Mouse (Mus musculus) G1E (cell line): Measurements from ENCODE around the gene Tuba1c.

ENCODE experiments used
- CTCF ChIP-seq: IDR thresholded peaks from 2 replicates; pipeline ENCODE4 v1.5.1; 2012; ENCODE audit warnings: low read depth, low read length, inconsistent platforms, mixed read lengths
- GATA1 ChIP-seq: IDR thresholded peaks from 2 replicates; pipeline ENCODE4 v1.6.1; 2012; ENCODE audit warnings: borderline replicate concordance, low read length, inconsistent platforms, mixed read lengths
- POLR2AphosphoS5 ChIP-seq: IDR thresholded peaks from 2 replicates; pipeline ENCODE4 v1.6.1; 2012; ENCODE audit warnings: low read depth, low read length, inconsistent platforms; ENCODE audit not compliant: insufficient replicate concordance
- TAL1 ChIP-seq: conservative IDR thresholded peaks from 2 replicates; pipeline ENCODE4 v1.6.1; 2012; ENCODE audit warnings: low read depth, low read length, inconsistent platforms, mixed read lengths

DNA sequence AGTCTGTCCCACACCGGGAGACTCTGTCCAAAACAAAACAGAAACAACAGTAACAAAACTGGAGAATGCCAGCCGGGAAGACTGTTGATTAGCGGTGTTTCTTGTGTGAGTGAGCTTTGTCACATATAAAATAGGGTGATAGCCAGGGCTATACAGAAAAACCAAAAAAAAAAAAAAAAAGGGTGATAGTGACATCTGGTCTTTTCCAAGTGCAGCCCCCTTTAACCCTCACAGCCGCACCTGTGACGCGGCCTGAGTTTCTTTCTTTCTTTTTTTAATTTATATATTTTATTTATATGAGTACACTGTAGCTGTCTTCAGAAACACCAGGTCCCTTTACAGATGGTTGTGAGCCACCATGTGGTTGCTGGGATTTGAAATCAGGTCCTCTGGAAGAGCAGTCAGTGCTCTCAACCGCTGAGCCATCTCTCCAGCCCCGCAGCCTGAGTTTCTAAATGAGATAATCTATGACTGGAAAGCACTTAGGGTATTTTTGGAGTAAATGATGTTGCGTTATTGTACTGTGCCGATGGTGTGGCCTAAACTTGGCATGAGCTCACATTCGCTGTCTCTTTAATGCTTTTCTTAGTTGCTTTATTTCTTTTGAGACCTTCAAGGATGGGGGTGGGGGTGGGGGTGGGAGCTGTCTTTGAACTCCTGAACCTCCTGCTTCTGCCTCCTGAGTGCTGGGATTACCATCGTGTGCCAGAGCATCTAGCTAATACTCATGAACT lies 43.5 kb upstream of the Tuba1c start:
- no peak for TF ChIP-seq GATA1
- TF ChIP-seq CTCF: no peak
- TF ChIP-seq POLR2AphosphoS5: no peak
- no peak for TF ChIP-seq TAL1
